Mouse (Mus musculus): ENCODE results near the gene Ncoa4.

GRCm38 (mm10) chr14:32164173-32165051, 4.7 kb downstream of the Ncoa4 start:
- TF ChIP-seq CTCF (IDR thresholded peaks at IDR 0.05; ENCODE audit: borderline replicate concordance, insufficient read depth, low read length) = no peak
- no peak for TF ChIP-seq POLR2A (IDR thresholded peaks at IDR 0.05; ENCODE audit: low read depth, low read length)

Data from embryonic fibroblast, embryonic 13.5 days (primary cell).